Mouse (Mus musculus) embryo, embryonic 10.5 days (tissue): Measurements from ENCODE around the gene Rnft2.

Experiments
- DNase-seq: peaks from one replicate; pipeline ENCODE4 v3.0.0-alpha.2; 2015; ENCODE audit warnings: low spot score

Gene Rnft2

DNA sequence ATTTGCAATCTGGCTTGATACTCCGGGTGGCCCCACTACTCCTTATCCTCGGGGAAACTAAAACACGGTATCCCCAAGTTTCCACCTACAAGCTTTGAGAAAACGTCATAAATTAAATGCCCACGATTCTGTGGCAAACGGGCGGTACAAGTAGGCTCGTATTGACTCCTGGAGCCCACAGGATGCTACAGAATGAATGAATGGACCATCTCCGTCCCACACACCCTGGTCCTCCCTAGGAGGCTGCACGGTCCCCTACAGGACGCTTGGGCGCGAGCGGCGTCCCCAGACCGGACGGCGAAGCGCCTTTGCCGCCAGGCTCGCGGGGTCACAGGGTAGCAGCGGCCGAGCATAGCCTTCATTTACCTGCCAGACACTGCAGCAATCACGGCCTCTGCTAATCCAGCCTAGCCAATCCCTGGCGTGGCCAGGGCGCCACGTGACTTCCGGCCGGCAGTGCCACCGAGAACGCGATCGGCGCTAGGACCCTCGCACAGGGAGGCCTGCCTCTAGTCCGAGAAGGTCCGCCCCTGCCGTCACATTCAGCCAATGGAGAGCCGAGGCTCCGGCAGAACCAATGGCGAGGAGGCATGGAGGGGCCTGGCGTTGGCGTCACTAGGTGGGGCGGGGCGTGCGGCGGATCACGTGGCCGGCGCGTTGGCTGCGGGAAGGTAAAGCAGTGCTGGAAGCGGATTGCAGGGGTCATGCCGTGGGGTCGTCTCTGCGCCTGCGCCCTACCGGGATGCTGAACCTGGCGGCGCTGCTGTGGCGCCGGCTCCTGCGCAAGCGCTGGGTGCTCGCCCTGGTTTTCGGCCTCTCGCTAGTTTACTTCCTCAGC is at the start of gene Rnft2, which contains the start of gene 2410131K14Rik:
Gene Rnft2 (minus strand): TSS at position 511 of the 838 bp plus-strand sequence.
Gene 2410131K14Rik (plus strand): TSS at position 622 of the 838 bp plus-strand sequence.
- DNase-seq: peak; percentile 100

DNA sequence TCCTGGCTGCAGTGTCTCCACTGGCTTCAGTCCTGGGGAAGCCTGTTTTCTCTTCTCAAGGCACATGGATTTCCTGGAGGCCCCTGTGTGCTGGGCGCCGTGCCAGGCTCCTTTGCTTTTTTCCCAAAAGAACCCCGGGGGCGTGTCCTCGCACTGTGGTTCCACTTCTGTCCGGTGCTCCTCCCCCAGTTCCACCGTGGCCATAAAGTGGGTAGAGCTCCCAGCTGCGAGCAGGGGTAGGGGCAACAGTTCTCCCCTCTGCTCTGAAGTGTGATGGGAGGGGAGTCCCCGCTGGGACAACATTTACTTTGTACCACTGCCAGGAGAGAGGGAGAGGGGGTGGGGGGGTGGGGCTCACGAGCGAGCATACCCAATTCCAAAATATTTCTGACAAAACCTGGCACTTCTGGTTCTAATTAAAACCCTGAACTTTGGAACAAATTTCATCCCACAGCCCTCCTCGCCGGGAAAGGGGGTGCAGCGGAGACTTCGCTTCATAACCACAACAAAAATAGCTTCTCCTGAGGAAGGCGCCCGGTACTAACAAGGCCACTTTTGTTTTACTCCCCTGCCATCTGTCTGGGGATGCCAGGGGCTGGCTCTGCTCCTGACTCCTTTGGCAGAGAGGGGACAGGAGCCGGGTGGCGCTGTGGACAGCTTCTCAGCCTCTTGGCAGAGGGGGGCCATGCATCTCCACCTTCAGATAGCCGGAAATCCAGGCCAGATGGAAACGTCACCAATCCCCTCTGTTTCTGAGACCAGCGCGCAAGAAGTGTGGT is 49.4 kb upstream of the Rnft2 start:
- DNase-seq: peak; percentile 52

DNA sequence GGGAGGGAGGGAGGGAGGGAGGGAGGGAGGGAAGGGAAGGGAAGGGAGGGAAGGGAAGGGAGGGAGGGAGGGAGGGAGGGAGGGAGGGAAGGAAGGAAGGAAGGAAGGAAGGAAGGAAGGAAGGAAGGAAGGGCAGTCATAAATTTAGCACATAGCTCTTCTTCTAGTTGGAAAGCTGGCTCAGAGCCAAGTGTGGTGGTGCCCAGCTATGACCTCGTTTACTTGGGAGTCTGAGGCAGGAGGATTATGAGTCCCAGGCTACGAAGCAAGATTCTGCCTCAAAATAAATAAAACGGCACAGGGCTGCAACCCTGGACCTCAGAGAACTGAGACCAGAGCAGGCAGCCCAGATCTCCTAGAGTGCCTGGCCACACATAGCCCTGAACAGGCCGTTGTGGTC is 47.6 kb upstream of the Rnft2 start:
- DNase-seq: no peak

- no peak for DNase-seq
Measured at GRCm38 (mm10) chr5:118291453-118291852, 46.5 kb upstream of the Rnft2 start.

DNA sequence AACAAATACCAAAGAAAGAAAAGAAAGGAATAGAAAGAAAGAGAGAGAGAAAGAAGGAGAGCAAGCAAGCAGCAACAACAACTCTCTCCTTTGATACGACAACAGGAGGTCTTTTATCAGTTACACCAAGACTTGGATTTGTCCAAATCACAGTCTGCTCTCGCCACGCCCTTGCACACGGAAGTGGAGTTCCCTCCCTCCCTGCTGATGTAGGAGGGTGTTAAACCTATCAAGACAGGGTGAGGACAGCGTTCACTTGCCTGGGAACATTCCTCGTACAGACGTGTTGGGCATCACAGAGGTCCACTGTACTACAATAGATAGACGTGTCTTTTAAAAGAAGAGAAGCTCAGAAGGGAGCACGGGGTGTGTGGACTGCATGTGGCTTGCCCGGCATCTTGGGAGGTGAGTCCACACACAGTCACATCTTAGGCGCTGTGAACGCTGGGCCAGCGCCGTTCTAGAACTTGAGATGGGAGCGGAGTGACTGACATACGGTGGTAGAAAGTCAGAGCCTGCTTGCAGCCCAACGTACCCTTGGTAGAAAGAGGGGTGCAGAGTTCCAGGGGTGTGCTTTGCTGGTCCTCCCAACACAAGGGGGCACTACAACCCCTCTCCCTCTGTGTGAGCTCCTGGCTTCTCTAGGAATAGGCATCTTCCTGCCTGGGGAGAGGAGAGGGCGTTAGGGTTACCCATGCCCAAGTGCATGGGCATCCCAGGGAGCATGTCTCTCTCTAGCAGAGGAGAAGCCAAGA is 33.0 kb upstream of the Rnft2 start:
- no peak for DNase-seq

- DNase-seq: peak; percentile 47
Measured at GRCm38 (mm10) chr5:118276711-118277110, 31.8 kb upstream of the Rnft2 start.

DNA sequence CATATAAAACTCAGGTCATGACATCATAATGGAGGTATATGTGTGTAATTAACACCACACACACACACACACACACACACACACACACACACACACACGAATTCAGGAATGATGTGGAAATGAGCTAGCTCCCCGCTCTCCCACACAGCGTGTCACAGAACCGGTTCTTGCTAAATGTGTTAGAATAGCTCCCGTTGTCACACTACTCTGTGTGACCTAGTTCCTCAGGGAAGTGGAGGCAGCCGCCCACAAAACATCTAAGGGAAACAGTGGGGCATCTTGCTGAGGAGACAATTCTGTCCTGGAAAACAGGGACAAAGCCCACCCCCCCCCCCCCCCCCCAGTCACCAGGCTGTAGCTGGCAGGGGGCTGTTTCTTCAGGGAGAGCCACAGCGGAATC is 31.4 kb upstream of the Rnft2 start:
- DNase-seq: no peak

DNA sequence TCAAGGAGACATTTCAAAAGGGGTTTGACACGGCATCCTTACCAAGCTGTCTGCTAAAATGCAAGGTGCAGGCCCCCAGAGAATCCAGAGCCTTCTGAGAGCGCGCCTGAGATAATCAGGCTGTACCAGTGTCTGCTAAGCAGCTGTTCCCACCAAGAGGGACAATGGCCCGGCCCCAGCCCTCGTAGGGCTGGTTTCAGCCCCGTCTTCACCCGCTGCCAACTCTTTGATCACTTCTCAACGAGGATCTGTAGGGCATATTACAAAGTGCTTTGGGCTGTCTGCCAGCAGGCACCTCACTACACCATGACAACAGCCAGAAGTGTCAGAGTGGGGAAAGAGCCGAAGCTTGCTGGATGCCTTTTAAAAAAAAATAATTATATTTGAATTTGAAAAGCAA is 29.6 kb upstream of the Rnft2 start:
- no peak for DNase-seq

- no peak for DNase-seq
Measured at GRCm38 (mm10) chr5:118273446-118273845, 28.5 kb upstream of the Rnft2 start.

DNA sequence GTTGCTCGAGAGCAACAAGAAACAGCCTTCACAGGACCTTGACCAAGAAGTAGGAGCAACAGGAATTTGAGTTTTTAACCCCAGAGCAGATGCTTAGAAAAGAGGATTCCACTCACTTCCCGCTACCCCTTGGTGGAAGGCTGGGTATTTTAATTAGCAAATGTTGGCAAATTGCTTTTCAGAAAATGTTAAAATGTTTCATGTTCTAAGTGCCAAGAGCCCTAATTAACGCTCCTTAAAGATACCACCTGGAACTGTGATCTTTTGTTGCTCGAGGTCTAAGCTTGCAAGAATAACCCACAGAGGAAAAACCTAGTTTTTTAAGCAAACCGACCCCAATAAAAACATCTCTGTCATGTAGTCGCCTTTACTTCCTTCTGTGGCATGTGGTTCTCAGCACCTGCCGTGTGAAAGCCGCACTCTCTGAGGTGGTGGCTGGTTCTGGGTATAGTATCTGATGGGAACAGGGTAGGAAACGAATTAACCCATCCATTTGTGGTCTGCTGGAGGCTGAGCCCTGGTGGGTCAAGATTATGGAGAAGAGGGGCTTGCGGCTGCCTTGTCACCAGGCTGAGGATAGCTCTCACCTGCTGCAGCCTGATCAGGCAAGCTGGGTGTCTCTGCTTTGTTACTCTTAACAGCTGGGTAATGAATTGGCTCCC is 26.7 kb upstream of the Rnft2 start:
- DNase-seq: no peak

DNA sequence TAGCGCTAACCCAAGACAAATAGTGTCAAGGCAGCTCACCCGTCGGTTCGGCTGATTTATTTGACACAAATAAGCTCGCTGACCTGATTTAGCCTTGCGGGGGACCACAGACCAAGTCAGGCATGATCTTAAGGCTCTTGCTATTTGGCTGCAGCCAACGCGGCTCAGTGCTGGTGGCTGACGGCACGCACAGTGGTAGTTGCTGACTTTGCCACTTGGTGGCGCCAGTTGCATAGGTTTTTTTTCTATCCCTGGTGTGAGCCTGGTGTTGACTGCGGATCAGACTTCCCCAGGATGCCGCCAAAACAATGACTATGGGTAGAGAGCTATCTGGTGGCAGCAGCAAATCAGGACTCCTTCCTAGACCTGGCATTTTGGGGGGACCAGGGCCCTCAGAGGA is 24.1 kb upstream of the Rnft2 start:
- peak; percentile 95 for DNase-seq

GRCm38 (mm10) chr5:118266309-118266708 is 21.4 kb upstream of the Rnft2 start:
- DNase-seq: no peak

DNA sequence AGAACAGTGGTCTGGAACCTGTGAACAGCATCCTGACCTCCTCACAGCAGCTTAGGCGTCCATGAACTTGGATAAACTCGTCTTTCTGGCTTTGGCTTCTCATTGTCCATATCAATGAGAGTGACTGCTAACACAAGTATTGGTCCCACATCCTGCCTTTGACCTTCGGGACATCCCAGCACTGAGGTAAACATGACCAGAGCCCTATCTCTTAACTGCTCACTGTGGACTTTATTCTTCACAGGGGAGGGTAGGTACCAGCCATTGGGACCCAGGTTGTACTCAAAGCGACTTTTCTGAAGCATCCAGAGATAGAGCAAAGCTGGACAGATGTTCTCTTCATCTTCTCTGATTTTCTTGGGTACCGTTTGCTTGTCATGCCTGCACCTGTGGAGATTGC is 20.4 kb upstream of the Rnft2 start:
- DNase-seq: no peak

DNA sequence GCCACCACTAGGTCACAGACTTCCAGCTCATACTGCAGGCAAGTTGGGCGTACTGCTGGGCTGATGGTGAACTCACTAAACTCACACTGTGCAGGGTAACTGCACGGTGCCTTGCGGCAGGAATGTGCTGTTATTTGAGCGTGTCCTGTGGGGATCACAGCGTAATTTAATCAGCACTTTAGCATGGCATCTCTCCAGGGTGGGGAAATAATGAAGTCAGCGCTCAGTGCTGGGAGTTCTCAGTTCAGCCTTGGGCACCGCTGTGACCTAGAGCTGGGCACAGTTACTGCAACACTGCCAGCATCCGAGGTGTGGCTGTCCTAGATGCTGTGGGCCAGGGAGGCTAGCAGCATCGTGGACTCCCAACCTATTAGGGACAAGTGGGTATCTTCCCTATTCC is 19.4 kb upstream of the Rnft2 start:
- no peak for DNase-seq

- no peak for DNase-seq
Measured at GRCm38 (mm10) chr5:118262418-118262817, 17.5 kb upstream of the Rnft2 start.

GRCm38 (mm10) chr5:118261181-118261580 is 16.3 kb upstream of the Rnft2 start:
- no peak for DNase-seq

GRCm38 (mm10) chr5:118260642-118261041 is 15.7 kb upstream of the Rnft2 start:
- no peak for DNase-seq

- no peak for DNase-seq
Measured at GRCm38 (mm10) chr5:118260055-118260454, 15.1 kb upstream of the Rnft2 start.

DNA sequence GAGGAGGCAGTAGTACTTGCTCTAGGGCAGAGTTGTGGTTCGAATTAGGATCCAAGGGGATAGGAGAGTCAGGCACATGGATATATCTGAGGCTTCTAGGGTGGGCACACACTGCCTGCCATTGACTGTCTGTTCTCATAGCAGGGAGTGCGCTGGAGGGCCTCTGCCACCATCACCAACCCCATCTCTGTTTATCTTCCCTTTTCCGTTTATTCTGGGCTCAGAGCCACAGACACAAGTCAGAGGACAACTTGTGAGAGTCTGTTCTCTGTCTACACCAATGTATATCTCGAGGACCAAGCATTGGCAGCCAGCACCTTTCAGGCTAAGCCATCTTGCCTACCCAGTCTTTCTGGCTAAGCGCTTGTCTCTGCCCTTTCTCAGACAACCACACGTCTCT is 14.7 kb upstream of the Rnft2 start:
- DNase-seq: no peak

GRCm38 (mm10) chr5:118259152-118259551 is 14.2 kb upstream of the Rnft2 start:
- no peak for DNase-seq

GRCm38 (mm10) chr5:118256981-118257380 is 12.1 kb upstream of the Rnft2 start:
- no peak for DNase-seq

DNA sequence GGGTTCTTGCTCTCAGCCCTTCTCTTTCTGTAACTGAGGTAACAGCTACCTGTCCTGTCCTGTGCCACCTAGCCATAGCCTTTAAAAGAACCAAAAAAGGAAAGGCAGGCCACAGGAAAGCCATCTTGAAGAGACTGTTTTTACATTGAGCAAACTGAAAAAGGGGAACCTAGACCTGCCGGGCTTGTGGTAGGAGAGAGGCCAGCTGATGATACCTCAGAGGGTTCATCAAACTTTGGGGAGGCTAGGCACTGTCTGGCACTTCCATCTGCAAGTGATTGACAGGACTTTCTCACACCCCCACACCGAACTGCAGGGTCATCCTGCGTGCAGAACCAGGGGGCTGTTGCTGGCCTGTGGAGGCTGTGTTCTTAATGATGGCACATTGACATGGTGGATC is 8.6 kb upstream of the Rnft2 start:
- no peak for DNase-seq
